Mouse (Mus musculus): ENCODE data around the gene Higd1a. TPM values are rescaled to one million over a fixed set of nuclear protein-coding genes. Genes with fewer than 3 reads are reported as not detected.

Gene Higd1a
- polyA plus RNA-seq, 1 experiment from 2014 or later: 166 TPM

- H3K27me3 ChIP-seq (replicated peaks; ENCODE audit: control insufficient read depth, insufficient read depth, low read length): no peaks in the 10 kb centered on the region
- WGBS: 68% methylated on average over 5 of the region's 5 CpGs
- no peak overlapping the region for H3K4me3 ChIP-seq (ENCODE audit: low read length)
- no peak overlapping the region for H3K9ac ChIP-seq (ENCODE audit: low read depth, low read length)
- no peaks in the 10 kb centered on the region for H3K4me1 ChIP-seq (ENCODE audit: control insufficient read depth, insufficient read depth, low read depth, low read length)
- no peak for ATAC-seq
- no peak overlapping the region for H3K27ac ChIP-seq (ENCODE audit: low read depth, low read length)
- H3K9me3 ChIP-seq (ENCODE audit: control insufficient read depth, low read length): no peaks in the 10 kb centered on the region
- no peaks in the 10 kb centered on the region for H3K36me3 ChIP-seq (ENCODE audit: control insufficient read depth, insufficient read depth, low read length)
- H3K4me2 ChIP-seq (ENCODE audit: low read length): no peak overlapping the region
Observed at GRCm38 (mm10) chr9:121900282-121900855, 42.2 kb upstream of the Higd1a start.

GRCm38 (mm10) chr9:121899306-121899705 is 41.1 kb upstream of the Higd1a start:
- no peak overlapping the region for H3K4me2 ChIP-seq (ENCODE audit: low read length)
- no peak for ATAC-seq
- no peaks in the 10 kb centered on the region for H3K4me1 ChIP-seq (ENCODE audit: control insufficient read depth, insufficient read depth, low read depth, low read length)
- H3K27ac ChIP-seq (ENCODE audit: low read depth, low read length): no peak overlapping the region
- H3K36me3 ChIP-seq (ENCODE audit: control insufficient read depth, insufficient read depth, low read length): no peaks in the 10 kb centered on the region
- 74% methylated on average over 6 of the region's 6 CpGs for WGBS
- no peak overlapping the region for H3K4me3 ChIP-seq (ENCODE audit: low read length)
- H3K27me3 ChIP-seq (replicated peaks; ENCODE audit: control insufficient read depth, insufficient read depth, low read length): no peaks in the 10 kb centered on the region
- no peaks in the 10 kb centered on the region for H3K9me3 ChIP-seq (ENCODE audit: control insufficient read depth, low read length)
- H3K9ac ChIP-seq (ENCODE audit: low read depth, low read length): no peak overlapping the region

- no peak within 1 kb of the TSS for H3K9ac ChIP-seq (ENCODE audit: low read depth, low read length)
- no peak for ATAC-seq
- H3K27ac ChIP-seq (ENCODE audit: low read depth, low read length): no peak within 1 kb of the TSS
- WGBS: 73% methylated on average over 9 of the region's 9 CpGs
- H3K36me3 ChIP-seq (ENCODE audit: control insufficient read depth, insufficient read depth, low read length): no peaks in the 10 kb centered on the region
- H3K4me3 ChIP-seq (ENCODE audit: low read length): no peak within 1 kb of the TSS
- H3K9me3 ChIP-seq (ENCODE audit: control insufficient read depth, low read length): no peaks in the 10 kb centered on the region
- no peaks in the 10 kb centered on the region for H3K4me1 ChIP-seq (ENCODE audit: control insufficient read depth, insufficient read depth, low read depth, low read length)
- no peak within 1 kb of the TSS for H3K4me2 ChIP-seq (ENCODE audit: low read length)
- H3K27me3 ChIP-seq (replicated peaks; ENCODE audit: control insufficient read depth, insufficient read depth, low read length): no peaks in the 10 kb centered on the region
Observed at GRCm38 (mm10) chr9:121898245-121898644, 40.1 kb upstream of the Higd1a start, which contains the start of gene Ackr2. Ackr2 (plus strand) TSS chr9:121898355.

- Histone ChIP-seq H3K4me2 (ENCODE audit: low read length) (no peak overlapping the region), H3K9me3 (ENCODE audit: control insufficient read depth, low read length) (no peaks in the 10 kb centered on the region), H3K4me1 (ENCODE audit: control insufficient read depth, insufficient read depth, low read depth, low read length) (no peaks in the 10 kb centered on the region), H3K4me3 (ENCODE audit: low read length) (no peak overlapping the region), H3K27me3 (replicated peaks; ENCODE audit: control insufficient read depth, insufficient read depth, low read length) (no peaks in the 10 kb centered on the region), H3K36me3 (ENCODE audit: control insufficient read depth, insufficient read depth, low read length) (no peaks in the 10 kb centered on the region), H3K9ac (ENCODE audit: low read depth, low read length) (no peak overlapping the region), H3K27ac (ENCODE audit: low read depth, low read length) (no peak overlapping the region)
- no peak for ATAC-seq
- 87% methylated on average over 4 of the region's 4 CpGs for WGBS
Observed at GRCm38 (mm10) chr9:121896820-121897219, 38.7 kb upstream of the Higd1a start.

- no peaks in the 10 kb centered on the region for H3K9me3 ChIP-seq (ENCODE audit: control insufficient read depth, low read length)
- H3K9ac ChIP-seq (ENCODE audit: low read depth, low read length): no peak overlapping the region
- 79% methylated on average over 7 of the region's 7 CpGs for WGBS
- H3K4me3 ChIP-seq (ENCODE audit: low read length): no peak overlapping the region
- H3K36me3 ChIP-seq (ENCODE audit: control insufficient read depth, insufficient read depth, low read length): no peaks in the 10 kb centered on the region
- no peak overlapping the region for H3K4me2 ChIP-seq (ENCODE audit: low read length)
- no peaks in the 10 kb centered on the region for H3K27me3 ChIP-seq (replicated peaks; ENCODE audit: control insufficient read depth, insufficient read depth, low read length)
- no peak overlapping the region for H3K27ac ChIP-seq (ENCODE audit: low read depth, low read length)
- H3K4me1 ChIP-seq (ENCODE audit: control insufficient read depth, insufficient read depth, low read depth, low read length): peaks cover 2% of the 10 kb centered on the region; the same call in 1 of the 2 replicates
- ATAC-seq: no peak
Observed at GRCm38 (mm10) chr9:121895392-121895993, 37.3 kb upstream of the Higd1a start.

GRCm38 (mm10) chr9:121894447-121894846 is 36.3 kb upstream of the Higd1a start:
- Histone ChIP-seq H3K27me3 (replicated peaks; ENCODE audit: control insufficient read depth, insufficient read depth, low read length) (no peaks in the 10 kb centered on the region), H3K9ac (ENCODE audit: low read depth, low read length) (no peak overlapping the region), H3K9me3 (ENCODE audit: control insufficient read depth, low read length) (no peaks in the 10 kb centered on the region), H3K4me1 (ENCODE audit: control insufficient read depth, insufficient read depth, low read depth, low read length) (peaks cover 2% of the 10 kb centered on the region; the same call in 1 of the 2 replicates), H3K27ac (ENCODE audit: low read depth, low read length) (no peak overlapping the region), H3K4me3 (ENCODE audit: low read length) (no peak overlapping the region), H3K4me2 (ENCODE audit: low read length) (no peak overlapping the region), H3K36me3 (ENCODE audit: control insufficient read depth, insufficient read depth, low read length) (no peaks in the 10 kb centered on the region)
- no peak for ATAC-seq
- 90% methylated on average over 7 of the region's 7 CpGs for WGBS

GRCm38 (mm10) chr9:121892057-121892687 is 34.0 kb upstream of the Higd1a start:
- Histone ChIP-seq H3K36me3 (ENCODE audit: control insufficient read depth, insufficient read depth, low read length) (no peaks in the 10 kb centered on the region), H3K4me2 (ENCODE audit: low read length) (no peak overlapping the region), H3K9me3 (ENCODE audit: control insufficient read depth, low read length) (no peaks in the 10 kb centered on the region), H3K27me3 (replicated peaks; ENCODE audit: control insufficient read depth, insufficient read depth, low read length) (no peaks in the 10 kb centered on the region), H3K9ac (ENCODE audit: low read depth, low read length) (no peak overlapping the region), H3K4me1 (ENCODE audit: control insufficient read depth, insufficient read depth, low read depth, low read length) (peaks cover 2% of the 10 kb centered on the region; the same call in 1 of the 2 replicates), H3K27ac (ENCODE audit: low read depth, low read length) (no peak overlapping the region), H3K4me3 (ENCODE audit: low read length) (no peak overlapping the region)
- ATAC-seq: no peak
- WGBS: 90% methylated on average over 12 of the region's 12 CpGs

GRCm38 (mm10) chr9:121891301-121891700 is 33.1 kb upstream of the Higd1a start:
- Histone ChIP-seq H3K4me2 (ENCODE audit: low read length) (no peak overlapping the region), H3K9me3 (ENCODE audit: control insufficient read depth, low read length) (no peaks in the 10 kb centered on the region), H3K4me1 (ENCODE audit: control insufficient read depth, insufficient read depth, low read depth, low read length) (peaks cover 2% of the 10 kb centered on the region; the same call in 1 of the 2 replicates), H3K27me3 (replicated peaks; ENCODE audit: control insufficient read depth, insufficient read depth, low read length) (no peaks in the 10 kb centered on the region), H3K9ac (ENCODE audit: low read depth, low read length) (no peak overlapping the region), H3K36me3 (ENCODE audit: control insufficient read depth, insufficient read depth, low read length) (no peaks in the 10 kb centered on the region), H3K4me3 (ENCODE audit: low read length) (no peak overlapping the region), H3K27ac (ENCODE audit: low read depth, low read length) (no peak overlapping the region)
- no peak for ATAC-seq
- WGBS: 86% methylated on average over 9 of the region's 9 CpGs

GRCm38 (mm10) chr9:121890441-121890941 is 32.3 kb upstream of the Higd1a start:
- Histone ChIP-seq H3K9ac (ENCODE audit: low read depth, low read length) (no peak overlapping the region), H3K9me3 (ENCODE audit: control insufficient read depth, low read length) (no peaks in the 10 kb centered on the region), H3K27me3 (replicated peaks; ENCODE audit: control insufficient read depth, insufficient read depth, low read length) (no peaks in the 10 kb centered on the region), H3K4me3 (ENCODE audit: low read length) (no peak overlapping the region), H3K27ac (ENCODE audit: low read depth, low read length) (no peak overlapping the region), H3K4me2 (ENCODE audit: low read length) (peak overlapping the region; percentile 32), H3K4me1 (ENCODE audit: control insufficient read depth, insufficient read depth, low read depth, low read length) (peaks cover 2% of the 10 kb centered on the region; the same call in 1 of the 2 replicates), H3K36me3 (ENCODE audit: control insufficient read depth, insufficient read depth, low read length) (no peaks in the 10 kb centered on the region)
- ATAC-seq: no peak
- WGBS: 35% methylated on average over 18 of the region's 18 CpGs

Data from hindbrain, embryonic 16.5 days (tissue).